Mouse (Mus musculus) layer of hippocampus, postnatal 14 days (tissue): ENCODE results near the gene Siah3. TPM values are rescaled to one million over a fixed set of nuclear protein-coding genes. Genes with fewer than 3 reads are reported as not detected.
A peak's percentile ranks its signal among the peaks of the same experiment; 100 is the strongest.

Experiments
- DNase-seq, 2 experiments: peaks; one replicate each; pipeline ENCODE4 v3.0.0; 2021 to 2022; ENCODE audit warnings: low spot score in 2 of 2, mixed read lengths in 1 of 2
- total RNA-seq, 2 experiments: library from RNA; stranded (reverse); gene quantifications; 2 replicates each; pipeline ENCODE4 v1.2.3; 2021

Gene Siah3
- total RNA-seq, 2 experiments from 2014 or later = 10.7 to 13.4 TPM

DNA sequence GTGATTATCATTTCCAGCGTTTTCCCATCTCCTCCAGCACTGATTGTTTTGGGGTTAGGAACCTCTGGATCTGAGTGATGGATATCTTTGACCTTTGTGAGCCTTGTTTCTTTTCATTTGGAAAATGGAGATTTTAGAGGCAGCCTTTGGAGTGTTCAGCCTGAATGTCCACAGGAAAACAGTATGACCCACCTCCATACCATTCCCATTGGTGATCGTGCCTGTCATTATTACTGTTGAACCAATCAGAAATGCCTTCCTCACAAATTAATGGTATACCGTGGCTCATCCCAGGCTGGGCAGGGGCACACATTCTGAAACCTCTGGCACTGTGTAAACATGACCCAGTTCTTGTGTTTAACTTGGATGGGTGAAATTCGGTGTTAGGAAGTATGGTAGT, 6.0 kb downstream of the Siah3 start:
- DNase-seq = no peak

DNA sequence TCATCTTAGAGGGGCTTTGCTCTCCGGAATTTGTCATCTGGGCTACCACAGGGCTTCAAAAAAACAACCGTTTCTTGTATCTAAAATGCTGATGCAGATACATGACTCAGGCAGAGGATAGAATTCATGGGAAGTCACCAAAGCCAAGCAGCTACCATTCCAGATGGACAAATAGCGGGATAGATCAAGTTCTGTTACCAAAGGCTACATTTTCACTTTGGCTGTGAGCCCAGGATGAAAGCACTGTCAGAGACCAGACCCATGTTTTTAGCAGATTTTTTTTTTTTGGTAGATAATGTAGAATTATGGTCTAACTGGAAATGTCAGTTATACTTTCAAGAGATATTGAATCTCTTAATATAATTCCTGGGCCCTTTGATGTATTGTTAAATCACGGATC, 7.4 kb downstream of the Siah3 start:
- no peak for DNase-seq

- DNase-seq = no peak
Observed at GRCm38 (mm10) chr14:75468941-75469340, 13.2 kb downstream of the Siah3 start.

DNA sequence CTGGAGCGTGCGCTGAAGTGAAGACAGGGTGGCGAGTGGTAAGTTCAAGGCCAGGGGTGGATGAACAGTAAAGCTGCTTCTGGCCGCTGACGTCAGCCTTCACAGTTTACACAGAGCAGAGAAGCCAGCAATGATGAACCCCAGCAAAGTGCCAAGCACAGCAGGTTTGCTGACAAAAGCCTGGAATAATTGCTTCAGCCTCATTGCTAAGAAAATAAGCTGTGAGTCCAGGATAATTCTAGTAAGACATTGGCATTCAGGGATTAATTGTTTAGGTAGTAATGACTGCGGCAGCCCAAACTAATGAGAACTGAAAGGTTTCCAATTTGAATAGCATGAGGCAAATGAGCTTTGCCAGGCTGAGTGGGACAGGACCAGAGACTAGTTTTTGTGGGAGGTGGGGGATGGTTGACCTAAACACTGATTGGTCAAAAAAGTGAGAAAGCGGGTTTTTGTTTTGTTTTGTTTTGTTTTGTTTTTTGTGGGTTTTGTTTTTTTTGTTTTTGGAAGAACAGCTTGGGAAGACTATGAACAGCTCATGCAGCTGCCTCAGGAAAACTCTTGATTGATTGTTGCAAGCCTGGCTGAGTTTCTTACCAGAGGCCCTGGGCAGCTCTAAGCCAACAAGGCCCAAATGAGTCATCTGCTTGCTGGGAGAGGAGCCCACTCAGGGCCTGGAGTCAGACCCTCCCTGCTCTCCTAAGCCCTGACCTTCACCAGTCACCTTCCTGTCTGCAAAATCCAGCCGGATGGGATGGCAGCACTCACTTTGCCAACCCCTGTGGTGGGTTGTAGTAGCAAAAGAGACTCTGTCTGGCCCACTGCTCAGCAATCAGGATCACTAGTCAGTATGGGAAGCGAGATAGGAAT, 17.5 kb downstream of the Siah3 start:
- DNase-seq = peak in 1 of 2 experiments; percentile 70

- DNase-seq = no peak
Observed at GRCm38 (mm10) chr14:75475887-75476286, 20.1 kb downstream of the Siah3 start.

GRCm38 (mm10) chr14:75482231-75483175, 26.7 kb downstream of the Siah3 start:
- DNase-seq = peak in 1 of 2 experiments; percentile 42

- no peak for DNase-seq
Observed at GRCm38 (mm10) chr14:75483176-75483546, 27.4 kb downstream of the Siah3 start.

GRCm38 (mm10) chr14:75487932-75488331, 32.1 kb downstream of the Siah3 start:
- DNase-seq = no peak

GRCm38 (mm10) chr14:75493555-75494194, 37.9 kb downstream of the Siah3 start:
- DNase-seq = no peak

- DNase-seq = no peak
Observed at GRCm38 (mm10) chr14:75494926-75495325, 39.1 kb downstream of the Siah3 start.

GRCm38 (mm10) chr14:75501501-75501990, 45.8 kb downstream of the Siah3 start:
- no peak for DNase-seq

- DNase-seq = peak; percentile 25 to 47
Observed at GRCm38 (mm10) chr14:75502446-75502845, 46.7 kb downstream of the Siah3 start.

DNA sequence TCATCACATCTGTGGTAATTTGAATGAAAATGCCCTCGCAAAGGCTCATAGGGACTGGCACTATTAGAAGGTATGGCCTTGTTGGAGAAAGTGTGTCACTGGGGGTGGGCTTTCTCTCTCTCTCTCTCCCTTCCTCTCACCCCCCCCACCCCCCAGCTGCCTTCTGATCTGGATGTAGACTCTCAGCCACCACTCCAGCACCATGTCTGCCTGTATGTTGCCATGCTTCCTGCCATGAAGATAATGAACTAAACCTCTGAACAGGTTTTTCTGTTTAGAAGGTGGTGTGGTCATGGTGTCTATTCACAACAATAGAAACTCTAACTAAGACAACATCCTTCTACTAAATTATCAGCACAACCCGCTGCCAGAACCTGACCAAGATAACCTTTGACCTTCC, 48.5 kb downstream of the Siah3 start:
- DNase-seq = no peak

DNA sequence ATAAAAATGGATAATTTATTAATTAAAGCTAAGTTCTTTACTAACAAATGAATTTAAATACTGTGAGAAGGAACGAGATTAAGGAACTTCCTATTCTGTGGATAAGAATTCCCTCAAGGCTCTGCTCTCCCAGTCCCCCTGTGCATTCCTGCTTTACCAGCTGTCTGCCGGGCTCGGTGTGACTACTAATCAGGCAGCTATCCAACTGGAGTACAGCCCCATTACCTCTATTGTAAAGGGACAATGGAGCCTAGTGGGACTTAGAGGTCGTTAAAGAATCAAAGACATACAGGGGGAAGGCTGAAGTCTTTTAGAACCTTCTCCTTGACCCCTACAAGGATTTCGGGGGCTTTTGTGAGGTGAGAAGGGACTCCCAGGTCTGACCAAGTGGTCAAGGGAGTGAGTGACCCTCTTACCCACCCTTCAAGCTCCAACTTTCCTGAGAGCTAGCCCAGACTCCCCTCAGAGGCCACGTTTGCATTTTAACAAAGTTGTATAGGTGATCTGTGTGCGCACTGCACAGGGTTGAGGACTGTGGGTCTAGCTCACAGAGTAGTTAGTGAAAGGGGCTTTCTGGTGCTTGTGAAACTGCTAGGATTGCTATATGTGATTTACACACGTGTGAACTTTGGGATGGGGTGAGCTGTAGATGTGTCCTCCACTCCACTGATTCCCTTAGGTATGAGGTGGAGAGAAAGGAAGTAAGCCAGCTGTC, 49.5 kb downstream of the Siah3 start:
- no peak for DNase-seq

DNA sequence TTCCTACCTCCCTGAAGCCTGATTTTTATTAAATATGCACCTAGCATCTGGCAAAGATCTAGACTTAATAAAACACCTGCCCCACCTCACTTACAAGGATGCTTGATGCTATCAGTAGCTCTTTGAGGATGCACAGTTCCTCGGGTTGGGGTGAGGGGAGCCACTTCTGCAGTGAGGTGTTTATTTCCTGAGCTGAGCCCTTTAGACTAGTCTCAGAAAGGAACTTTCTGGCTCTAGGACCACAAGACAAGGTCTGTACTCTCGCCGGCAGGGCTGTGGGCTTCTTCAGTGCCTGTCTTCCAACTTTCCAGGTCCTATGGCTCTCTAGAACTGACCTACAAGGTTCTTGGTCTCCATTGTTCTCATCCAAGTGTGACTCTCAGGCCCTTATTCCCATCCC, 50.5 kb downstream of the Siah3 start:
- DNase-seq = no peak

DNA sequence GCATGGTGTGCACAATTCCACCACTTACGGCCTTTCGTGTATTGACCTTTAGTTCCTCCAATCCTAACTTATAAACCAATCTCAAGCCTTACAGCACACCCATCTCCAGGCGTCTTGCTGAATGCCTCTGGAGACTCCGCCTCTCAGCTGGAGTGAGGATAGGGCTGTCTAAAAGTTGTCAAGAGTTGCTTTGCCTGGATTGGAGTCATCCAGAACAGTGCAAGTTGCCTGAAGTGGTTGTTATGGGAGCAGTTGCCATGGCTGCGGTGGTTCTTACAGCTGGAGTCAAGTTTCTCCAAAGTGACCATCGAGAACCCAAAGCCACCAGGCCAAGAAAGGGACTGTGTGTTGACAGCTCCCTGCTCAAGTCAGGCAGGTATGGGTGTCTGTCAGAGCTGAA, 54.3 kb downstream of the Siah3 start:
- no peak for DNase-seq

DNA sequence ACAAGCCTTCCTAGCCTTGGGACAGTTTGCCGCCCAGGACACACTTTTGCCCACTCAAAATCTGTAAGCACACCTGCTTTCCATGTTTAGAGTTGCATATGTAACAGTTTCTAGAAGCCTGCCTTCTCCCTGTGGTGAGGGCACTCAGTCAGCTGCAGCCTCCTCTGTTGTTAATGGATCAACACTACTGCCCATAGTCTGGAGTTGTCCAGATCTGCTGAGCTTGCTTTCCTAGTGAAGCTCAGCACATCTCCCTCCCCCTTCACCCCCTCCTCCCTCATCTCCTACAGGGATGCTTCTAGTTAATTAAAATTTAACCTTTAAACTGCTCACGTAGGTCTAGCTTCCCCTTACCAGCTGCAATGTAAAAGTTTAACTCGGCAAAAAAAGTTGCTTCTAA, 57.2 kb downstream of the Siah3 start:
- DNase-seq = no peak

DNA sequence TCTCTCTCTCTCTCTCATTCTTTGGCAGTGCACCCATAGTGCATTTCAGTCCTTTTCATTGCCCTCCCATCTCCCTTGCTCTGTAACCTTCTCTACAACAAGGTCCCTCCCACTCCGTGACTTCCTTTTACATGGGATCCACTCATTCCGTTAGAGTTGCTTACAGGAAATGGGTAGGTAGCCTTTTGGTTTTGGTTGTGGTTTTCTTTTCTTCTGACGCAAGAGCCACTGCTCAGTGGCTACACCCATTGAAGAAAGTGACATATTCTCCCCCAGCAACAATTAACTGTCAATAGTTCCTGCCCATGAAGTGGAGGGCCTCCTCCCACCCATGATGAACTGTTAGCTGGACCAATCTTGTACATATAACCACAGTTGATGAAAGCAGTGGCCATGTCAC, 60.4 kb downstream of the Siah3 start:
- no peak for DNase-seq

GRCm38 (mm10) chr14:75516917-75517595, 61.3 kb downstream of the Siah3 start:
- DNase-seq = peak in 1 of 2 experiments; percentile 40
